Mouse (Mus musculus) megakaryocyte, embryonic 14.5 days (primary cell): ENCODE measurements at regions not wholly inside any gene's neighbourhood (a gene's known extent, or its start where the extent isn't known, plus 50 kb on each side); places are given as distances from the start of the nearest gene placed in this dataset.

ENCODE experiments used
- H3K27me3 ChIP-seq: replicated peaks from 2 replicates; pipeline ENCODE3; 2012; ENCODE audit warnings: inconsistent platforms
- H3K36me3 ChIP-seq: replicated peaks from 2 replicates; pipeline ENCODE3; 2012; ENCODE audit warnings: low read length, inconsistent platforms, mixed read lengths
- H3K4me1 ChIP-seq: 2 replicates; pipeline ENCODE4 v1.6.1; 2012; ENCODE audit warnings: inconsistent platforms
- H3K4me3 ChIP-seq: replicated peaks from 2 replicates; pipeline ENCODE3; 2012; ENCODE audit warnings: moderate library complexity, mild to moderate bottlenecking, inconsistent platforms
- H3K9me3 ChIP-seq: 2 replicates; pipeline ENCODE4 v1.6.1; 2012; ENCODE audit warnings: inconsistent platforms
- FLI1 ChIP-seq: IDR thresholded peaks from 2 replicates; pipeline ENCODE4 v1.6.1; 2012; ENCODE audit warnings: low read length, inconsistent platforms, mixed read lengths
- GATA1 ChIP-seq: IDR thresholded peaks from 3 replicates; pipeline ENCODE4 v1.6.1; 2012; ENCODE audit warnings: mixed read lengths, low read length, inconsistent platforms, borderline replicate concordance

DNA sequence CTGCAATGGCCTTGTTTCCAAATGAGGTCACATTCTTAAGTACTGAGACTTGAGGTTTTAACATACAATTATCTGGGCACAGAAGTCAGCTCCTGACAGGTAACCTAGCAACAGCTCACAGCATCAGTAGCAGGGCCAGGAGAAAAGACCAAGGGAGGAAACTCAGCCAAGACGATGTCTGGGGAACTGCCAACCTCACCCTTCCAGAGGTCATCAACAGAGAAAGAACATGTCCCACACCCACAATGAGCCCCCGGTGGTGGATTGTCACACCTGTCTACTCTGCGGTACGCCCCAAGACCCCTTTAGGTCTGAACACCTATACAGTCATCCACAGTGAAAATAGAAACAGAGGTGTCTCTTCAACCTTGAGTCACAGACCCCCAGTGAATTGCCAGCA, 140.0 kb downstream of the Tmem17 start:
- Histone ChIP-seq H3K36me3 (no peaks in the 10 kb centered on the region), H3K4me1 (peaks cover 75% of the 10 kb centered on the region), H3K9me3 (no peaks in the 10 kb centered on the region), H3K4me3 (no peak overlapping the region), H3K27me3 (no peaks in the 10 kb centered on the region)
- TF ChIP-seq GATA1 (no peak), FLI1 (no peak)

DNA sequence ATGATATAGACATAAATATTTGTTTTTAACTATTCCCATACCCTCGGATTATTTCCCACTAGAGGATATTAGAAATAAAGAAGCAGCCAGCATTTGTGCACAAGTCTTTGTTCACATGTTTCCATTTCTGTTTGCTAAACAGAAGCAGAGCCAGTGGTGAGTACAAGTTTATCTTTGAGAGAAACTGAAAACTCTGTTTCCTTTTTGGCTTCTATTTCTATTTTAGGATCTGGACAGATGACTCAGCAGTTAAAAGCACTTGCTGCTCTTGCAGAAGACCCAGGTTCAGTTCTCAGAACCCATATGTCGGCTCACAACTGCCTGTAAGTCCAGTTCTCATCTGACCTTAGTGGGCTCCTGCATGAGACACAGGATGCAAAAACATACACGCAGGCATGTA, 141.0 kb downstream of the Tmem17 start:
- no peaks in the 10 kb centered on the region for H3K36me3 ChIP-seq
- no peaks in the 10 kb centered on the region for H3K9me3 ChIP-seq
- no peaks in the 10 kb centered on the region for H3K27me3 ChIP-seq
- TF ChIP-seq GATA1 (no peak), FLI1 (no peak)
- peaks cover 75% of the 10 kb centered on the region for H3K4me1 ChIP-seq
- peak overlapping the region; percentile 84 for H3K4me3 ChIP-seq

DNA sequence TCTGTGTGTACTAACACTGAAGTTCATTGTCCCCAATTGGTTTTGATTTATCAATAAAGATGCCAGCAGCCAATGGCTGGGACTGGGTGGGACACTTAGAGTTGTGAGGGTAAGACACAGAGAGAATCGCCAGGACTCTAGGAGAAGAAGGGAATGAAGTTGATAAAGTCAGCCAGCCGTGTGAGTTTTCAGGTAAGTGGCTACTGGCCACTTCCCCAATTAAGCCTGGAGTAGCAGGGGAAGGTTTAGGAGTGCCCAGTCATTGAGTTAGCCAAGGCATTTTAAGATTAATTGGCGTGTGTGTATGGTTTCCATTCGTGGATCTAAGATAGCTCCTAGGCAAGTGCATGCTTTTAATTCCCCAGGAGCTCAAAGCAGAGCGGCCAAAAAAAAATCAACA, 141.5 kb downstream of the Tmem17 start:
- TF ChIP-seq GATA1 (no peak), FLI1 (no peak)
- Histone ChIP-seq H3K9me3 (no peaks in the 10 kb centered on the region), H3K27me3 (no peaks in the 10 kb centered on the region), H3K36me3 (no peaks in the 10 kb centered on the region), H3K4me3 (peak overlapping the region; percentile 84), H3K4me1 (peaks cover 74% of the 10 kb centered on the region)

DNA sequence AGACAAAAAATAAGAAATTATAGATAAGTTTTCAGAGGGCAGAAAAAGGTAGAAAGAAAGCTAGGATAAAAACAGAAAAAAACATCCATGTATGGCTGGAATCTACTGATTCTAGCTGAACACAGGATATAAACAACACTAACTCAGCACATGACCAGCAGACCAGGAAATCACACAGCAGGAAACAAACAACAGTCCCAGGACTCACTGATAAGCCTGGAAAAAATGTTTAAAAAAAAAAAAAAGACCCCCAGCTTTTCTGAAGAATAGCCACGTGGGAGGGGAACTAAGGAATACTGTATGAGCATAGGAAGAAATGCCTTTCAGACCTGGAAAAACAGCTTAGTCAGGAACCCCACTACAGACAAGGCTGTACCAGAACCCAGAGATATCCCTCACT, 145.7 kb downstream of the Tmem17 start:
- H3K27me3 ChIP-seq, result no peaks in the 10 kb centered on the region
- no peak overlapping the region for H3K4me3 ChIP-seq
- peaks cover 59% of the 10 kb centered on the region for H3K4me1 ChIP-seq
- H3K36me3 ChIP-seq, result no peaks in the 10 kb centered on the region
- no peaks in the 10 kb centered on the region for H3K9me3 ChIP-seq
- TF ChIP-seq GATA1 (no peak), FLI1 (no peak)

DNA sequence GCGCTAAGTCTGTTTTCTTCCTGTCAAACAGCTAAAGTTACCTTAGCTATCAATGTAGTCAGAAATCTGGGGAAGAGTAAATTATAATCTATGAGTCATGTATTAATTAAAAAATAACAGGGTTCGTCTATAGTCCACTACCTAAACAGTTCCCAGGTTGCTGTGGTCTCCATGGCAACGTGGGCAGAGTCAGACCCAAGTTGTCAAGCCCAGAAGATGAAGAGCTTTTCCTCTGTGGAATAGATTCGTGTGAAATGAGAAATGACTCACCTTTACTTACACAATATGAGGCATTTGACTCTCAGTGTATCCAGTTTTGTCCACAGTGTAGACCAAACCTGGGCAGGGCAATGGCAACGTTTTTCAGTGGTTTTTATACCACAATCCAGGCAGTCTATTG, 149.2 kb downstream of the Tmem17 start:
- no peaks in the 10 kb centered on the region for H3K9me3 ChIP-seq
- peaks cover 47% of the 10 kb centered on the region for H3K4me1 ChIP-seq
- no peaks in the 10 kb centered on the region for H3K36me3 ChIP-seq
- no peak for TF ChIP-seq FLI1
- no peak for TF ChIP-seq GATA1
- no peak overlapping the region for H3K4me3 ChIP-seq
- no peaks in the 10 kb centered on the region for H3K27me3 ChIP-seq

DNA sequence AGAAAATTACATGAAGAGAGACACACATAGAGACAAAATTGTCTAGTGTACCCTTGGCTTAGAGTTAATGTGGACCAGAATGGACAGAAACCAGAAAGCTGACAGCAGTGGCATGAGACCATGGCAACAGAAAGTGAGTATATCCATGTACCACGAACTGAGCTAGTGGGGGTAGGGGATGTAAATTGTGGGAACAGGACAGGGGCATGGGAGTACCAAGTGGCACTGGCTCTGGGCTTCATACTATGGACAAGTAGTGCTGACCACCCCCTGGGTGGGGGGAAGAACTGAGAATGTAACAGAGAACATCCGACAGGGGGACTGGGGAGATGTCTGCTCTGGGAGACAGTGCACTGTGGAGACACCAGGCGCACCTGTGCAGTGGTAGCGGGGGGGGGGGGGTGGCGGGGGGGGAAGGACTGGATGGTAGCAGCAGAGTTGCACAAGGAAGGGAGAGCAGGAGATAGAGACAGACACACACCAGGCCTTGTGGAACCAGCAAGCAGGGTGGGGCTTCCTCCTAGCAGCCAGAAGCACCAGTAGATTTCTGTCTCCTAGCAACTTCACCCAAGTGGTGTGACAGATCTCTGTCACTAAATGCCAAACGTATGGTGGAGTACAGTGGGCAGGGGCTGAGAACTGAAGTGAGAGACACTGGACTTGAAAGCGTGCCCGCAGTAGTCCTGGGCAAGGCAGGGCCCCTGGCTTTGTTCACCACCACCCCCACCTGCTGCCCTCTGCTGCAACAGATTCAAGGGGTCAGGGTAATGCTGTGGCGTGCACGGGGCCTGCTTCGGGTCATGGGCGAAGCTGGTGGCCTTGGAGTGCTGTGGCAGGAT, 150.0 kb downstream of the Tmem17 start:
- H3K27me3 ChIP-seq, result no peaks in the 10 kb centered on the region
- no peaks in the 10 kb centered on the region for H3K36me3 ChIP-seq
- TF ChIP-seq FLI1 (no peak), GATA1 (no peak)
- no peaks in the 10 kb centered on the region for H3K9me3 ChIP-seq
- H3K4me1 ChIP-seq, result peaks cover 51% of the 10 kb centered on the region
- H3K4me3 ChIP-seq, result no peak overlapping the region

DNA sequence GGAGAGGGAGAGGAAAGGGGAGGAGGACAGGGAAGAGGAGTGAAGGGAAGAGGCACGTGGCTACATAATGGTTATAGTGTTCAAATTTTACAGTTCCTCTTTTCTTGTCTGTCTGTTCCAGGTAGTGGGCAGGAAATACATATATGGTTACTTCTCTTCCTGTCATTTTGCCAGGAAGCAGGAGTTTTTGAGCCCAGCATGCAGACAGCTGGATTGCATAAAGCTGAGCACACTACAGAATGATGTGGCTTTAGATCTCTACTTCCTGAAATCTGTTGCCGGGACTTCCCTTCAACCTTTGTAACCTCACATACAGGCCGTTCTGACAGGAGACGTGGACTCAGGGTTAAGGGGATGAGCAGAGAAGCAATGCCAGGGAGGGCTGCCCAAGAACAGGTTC, 154.1 kb downstream of the Tmem17 start:
- Histone ChIP-seq H3K4me3 (no peak overlapping the region), H3K4me1 (peaks cover 43% of the 10 kb centered on the region), H3K36me3 (no peaks in the 10 kb centered on the region), H3K9me3 (no peaks in the 10 kb centered on the region), H3K27me3 (no peaks in the 10 kb centered on the region)
- TF ChIP-seq GATA1 (no peak), FLI1 (no peak)

DNA sequence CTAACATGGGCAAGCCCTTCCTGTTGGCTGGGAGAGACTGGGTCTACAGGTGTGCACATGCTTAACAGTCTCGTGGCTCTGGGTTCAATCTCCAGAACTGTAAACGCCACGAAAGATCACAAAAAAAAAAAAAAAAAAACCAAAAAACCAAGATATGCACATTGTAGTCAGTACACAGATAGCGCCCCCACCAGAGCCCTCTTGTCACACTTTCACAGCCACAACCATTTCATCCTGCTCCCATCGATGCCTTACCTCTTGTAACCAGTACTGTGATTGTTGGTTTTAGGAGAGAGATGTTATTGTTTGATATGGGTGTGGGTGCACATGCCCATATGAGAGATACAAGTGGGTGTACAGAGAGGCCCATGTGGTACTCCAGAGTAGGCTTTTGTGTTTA, 154.5 kb downstream of the Tmem17 start:
- Histone ChIP-seq H3K4me3 (no peak overlapping the region), H3K9me3 (no peaks in the 10 kb centered on the region), H3K27me3 (no peaks in the 10 kb centered on the region), H3K4me1 (peaks cover 45% of the 10 kb centered on the region), H3K36me3 (no peaks in the 10 kb centered on the region)
- TF ChIP-seq GATA1 (no peak), FLI1 (no peak)

DNA sequence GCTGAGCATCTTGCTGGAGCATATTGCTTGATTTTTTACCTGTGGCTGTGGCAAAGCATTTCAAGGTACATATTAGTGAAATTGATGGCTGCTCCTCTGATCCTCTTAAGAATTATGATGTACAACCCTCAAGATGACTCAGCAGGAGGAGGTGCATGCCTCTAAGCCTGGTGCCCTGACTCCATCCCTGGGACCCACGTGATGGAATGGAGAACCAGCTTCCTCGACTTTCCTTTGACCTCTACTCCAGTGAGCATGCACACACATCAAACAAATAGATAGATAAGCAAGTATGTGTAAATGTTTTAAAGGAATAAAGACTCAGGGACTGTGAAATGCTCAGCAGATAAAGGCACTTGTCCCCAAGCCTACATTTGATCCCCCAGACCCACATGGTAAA, 156.3 kb downstream of the Tmem17 start:
- no peaks in the 10 kb centered on the region for H3K36me3 ChIP-seq
- no peaks in the 10 kb centered on the region for H3K9me3 ChIP-seq
- H3K4me1 ChIP-seq, result peaks cover 50% of the 10 kb centered on the region
- H3K4me3 ChIP-seq, result no peak overlapping the region
- TF ChIP-seq FLI1, result no peak
- no peak for TF ChIP-seq GATA1
- no peaks in the 10 kb centered on the region for H3K27me3 ChIP-seq

DNA sequence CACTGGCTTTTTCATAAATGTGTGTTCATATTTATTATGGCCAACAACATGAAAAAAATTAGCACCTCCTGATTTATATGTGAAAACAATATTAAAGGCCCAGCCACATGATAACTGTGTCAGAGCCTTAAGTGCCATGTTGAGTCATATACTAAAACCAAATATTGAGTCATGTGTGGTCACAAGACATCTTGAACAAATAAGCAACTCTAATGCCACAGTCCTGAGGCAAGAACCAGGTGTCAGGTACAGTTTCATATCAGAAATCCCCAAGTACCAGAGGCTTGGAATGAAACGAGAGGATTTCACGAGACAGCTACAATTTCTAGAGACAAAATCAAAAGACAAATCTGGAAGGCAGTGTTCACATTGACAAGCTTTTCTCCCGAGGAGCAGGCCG, 157.4 kb downstream of the Tmem17 start:
- no peak for TF ChIP-seq FLI1
- TF ChIP-seq GATA1, result no peak
- Histone ChIP-seq H3K9me3 (no peaks in the 10 kb centered on the region), H3K4me3 (no peak overlapping the region), H3K36me3 (no peaks in the 10 kb centered on the region), H3K4me1 (peaks cover 60% of the 10 kb centered on the region), H3K27me3 (no peaks in the 10 kb centered on the region)

DNA sequence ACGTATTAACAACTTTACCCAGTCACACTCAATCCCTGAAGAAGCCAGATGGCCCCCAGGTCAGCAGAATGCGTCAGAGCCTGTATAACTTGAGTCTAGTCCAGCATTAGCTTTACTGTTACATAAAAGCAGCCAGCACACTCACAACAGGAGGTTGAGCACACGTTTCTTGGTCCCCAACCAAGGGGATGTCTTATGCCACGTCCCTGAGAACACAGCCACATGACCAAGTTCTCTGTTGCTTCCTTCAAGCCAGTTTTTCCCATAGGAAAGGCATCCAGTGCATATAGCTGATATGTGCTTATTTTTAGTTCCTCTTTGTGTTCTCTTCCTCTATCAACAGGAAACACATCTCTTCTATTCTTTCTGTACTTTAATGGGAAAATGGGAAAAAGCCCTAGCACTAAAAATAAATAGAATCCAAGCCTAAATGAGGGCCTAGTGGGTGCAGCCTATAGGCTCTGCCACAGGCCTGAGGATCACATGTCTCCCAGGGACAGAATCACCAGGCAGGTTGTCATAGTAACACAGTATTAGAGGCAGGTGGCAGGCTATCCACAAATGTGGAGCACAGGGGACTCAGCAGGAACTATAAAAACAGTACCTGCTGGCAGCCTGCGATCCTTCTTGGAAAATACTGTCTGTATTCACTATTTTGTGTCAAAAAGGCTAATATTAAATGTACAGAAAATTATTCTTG, 160.1 kb downstream of the Tmem17 start:
- no peaks in the 10 kb centered on the region for H3K36me3 ChIP-seq
- no peaks in the 10 kb centered on the region for H3K27me3 ChIP-seq
- peak overlapping the region; percentile 44 for H3K4me3 ChIP-seq
- no peaks in the 10 kb centered on the region for H3K9me3 ChIP-seq
- peaks cover 71% of the 10 kb centered on the region for H3K4me1 ChIP-seq
- TF ChIP-seq GATA1, result no peak
- TF ChIP-seq FLI1, result no peak
